Comparison of ENCODE assay signal across 8 mouse cellular contexts in the genomic region with DNA sequence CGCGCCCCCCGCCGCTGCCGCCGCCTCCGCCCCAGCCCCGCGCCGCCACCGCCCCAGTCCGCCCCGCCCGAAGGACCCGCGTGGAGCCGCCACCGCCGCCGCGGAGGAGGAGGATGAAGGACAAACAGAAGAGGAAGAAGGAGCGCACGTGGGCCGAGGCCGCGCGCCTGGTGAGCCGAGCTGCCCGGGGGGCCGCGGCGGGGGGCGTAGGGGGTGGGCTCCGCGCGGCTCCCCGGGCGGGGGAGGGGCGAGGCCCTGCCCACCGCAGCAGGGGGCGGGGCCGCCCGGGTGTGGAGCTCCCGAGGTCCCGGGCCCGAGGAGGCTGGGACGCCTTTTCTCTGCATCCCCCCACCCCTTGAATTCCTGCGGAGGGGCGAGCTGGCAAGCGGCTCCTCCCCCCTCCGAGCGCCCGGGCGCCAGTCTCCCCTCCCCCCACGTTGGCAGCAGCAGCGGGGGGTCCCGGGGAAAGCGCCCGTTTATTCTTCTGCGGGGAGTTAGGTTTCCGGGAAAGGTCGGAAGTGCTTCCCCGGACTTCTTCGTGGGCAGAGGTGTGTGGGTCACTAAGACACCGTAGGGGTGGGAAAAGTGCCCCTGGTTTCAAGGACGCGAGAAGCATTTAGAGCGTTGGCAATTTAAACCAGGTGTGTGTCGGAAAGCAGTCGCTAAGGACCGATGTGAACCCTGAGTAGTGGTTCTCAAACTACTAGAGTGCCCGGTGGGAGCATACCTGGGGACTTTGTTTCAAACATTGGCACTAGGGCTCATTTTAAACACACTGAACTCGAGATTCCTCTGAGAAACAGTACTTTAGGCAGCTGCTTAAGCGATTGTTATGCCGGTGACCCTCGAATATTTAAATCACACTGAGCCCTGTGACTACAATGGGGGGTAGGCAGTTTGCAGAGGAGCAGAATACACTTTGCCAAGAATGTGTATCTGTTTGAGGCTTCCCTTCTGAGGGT. TPM values are rescaled to one million over a fixed set of nuclear protein-coding genes. Genes with fewer than 3 reads are reported as not detected.
A peak's percentile ranks its signal among the peaks of the same experiment; 100 is the strongest.
DNase-seq lines count a peak whose midpoint lies in the region; ATAC-seq and TF ChIP-seq lines count a peak whose summit lies in the region.

No protein-coding gene starts in this region.

- H3K9ac ChIP-seq in forebrain, embryonic 13.5 days: peak overlapping the region; percentile 94

- H3K9me3 ChIP-seq in G1E (replicated peaks): no peaks in the 10 kb centered on the region
- H3K9me3 ChIP-seq in forebrain, embryonic 13.5 days (replicated peaks): no peaks in the 10 kb centered on the region

- TF ChIP-seq CTCF in G1E (IDR thresholded peaks at IDR 0.05; ENCODE audit: low read depth, low read length): no peak

- no peak for ATAC-seq in G1E (ENCODE audit: extremely low read depth, insufficient number of reproducible peaks, low FRiP score, poor library complexity, severe bottlenecking)
- peak; percentile 31 for ATAC-seq in forebrain, embryonic 13.5 days

- peaks cover 48% of the 10 kb centered on the region for H3K79me2 ChIP-seq in macrophage (ENCODE audit: inconsistent target)

- peak overlapping the region; percentile 98 for H3K27ac ChIP-seq in forebrain, embryonic 13.5 days
- peak overlapping the region; percentile 76 for H3K27ac ChIP-seq in macrophage

- 0% methylated on average over 24 of the region's 76 CpGs for WGBS in forebrain, embryonic 13.5 days
- WGBS in macrophage (ENCODE audit: missing documents): under 1% methylated on average over 29 of the region's 76 CpGs

- intact Hi-C loops in heart, postnatal 36 days (cut with DNase I): loop anchor here (5.0 kb wide), 2 partner anchors 46 to 184 kb away; partner anchors contain the start of gene Tm9sf4

- H3K4me2 ChIP-seq in forebrain, embryonic 13.5 days: peak overlapping the region; percentile 83

- H3K4me1 ChIP-seq in G1E (ENCODE audit: insufficient read depth, low read depth, low read length): peaks cover 61% of the 10 kb centered on the region
- peaks cover 48% of the 10 kb centered on the region for H3K4me1 ChIP-seq in forebrain, embryonic 13.5 days

- peak; percentile 73 for DNase-seq in G1E (ENCODE audit: low spot score)
- DNase-seq in brain, adult 2 months (ENCODE audit: low read depth, low spot score): peak; percentile 27
- DNase-seq in heart, postnatal 36 days: peak; percentile 70 to 73
- DNase-seq in layer of hippocampus, postnatal 10 days (ENCODE audit: low spot score in 2 of 2): peak; percentile 57 to 71
- peak; percentile 62 for DNase-seq in right cerebral cortex, postnatal 14 days
- DNase-seq in urinary bladder, postnatal 4 days (ENCODE audit: low spot score in 2 of 2): peak; percentile 63 to 65

- peak overlapping the region; percentile 93 for H3K4me3 ChIP-seq in G1E (ENCODE audit: low read depth, low read length)
- H3K4me3 ChIP-seq in forebrain, embryonic 13.5 days: peak overlapping the region; percentile 84
- peak overlapping the region; percentile 82 for H3K4me3 ChIP-seq in macrophage (ENCODE audit: inconsistent target)

- H3K27me3 ChIP-seq in G1E (ENCODE audit: insufficient read depth, low read length): no peaks in the 10 kb centered on the region
- H3K27me3 ChIP-seq in forebrain, embryonic 13.5 days: no peaks in the 10 kb centered on the region

- H3K36me3 ChIP-seq in G1E (replicated peaks): peaks cover 20% of the 10 kb centered on the region
- no peaks in the 10 kb centered on the region; the same call in 1 of the 2 replicates for H3K36me3 ChIP-seq in forebrain, embryonic 13.5 days (ENCODE audit: poor library complexity, severe bottlenecking)
- no peaks in the 10 kb centered on the region for H3K36me3 ChIP-seq in macrophage (ENCODE audit: inconsistent target)

RNA-seq across cellular contexts. Expression of gene Asxl1, which starts 0.9 kb away (rescaled TPM):
- total RNA-seq in G1E (2014; fragmentation: Nextera tagmentation): 50.0 and 51.9 TPM in 2 replicates
- total RNA-seq in G1E (2017): 45.8 and 54.3 TPM in 2 replicates
- polyA plus RNA-seq in G1E (2012): 16.8 and 17.4 TPM in 2 replicates
- 12.0 and 12.5 TPM in 2 replicates for polyA plus RNA-seq in forebrain, embryonic 13.5 days (2015; fragmentation: Nextera tagmentation; extraction: Ambion mirVana)
- total RNA-seq in heart, postnatal 36 days (2021): 10 to 100 TPM; 23.5 to 23.8 TPM
- total RNA-seq in layer of hippocampus, postnatal 10 days (2021): 10 to 100 TPM; 37.2 to 37.7 TPM
- total RNA-seq in macrophage (2018; cell fraction: chromatin; rRNA removed): 100 to 1,000 TPM in 1 of 26 experiments, 10 to 100 TPM in 25; 21.8 to 133 (median 65.1) TPM
- total RNA-seq in macrophage (2018; cell fraction: cytosol; rRNA removed): 10 to 100 TPM in 23 of 26 experiments, 1 to 10 TPM in 3; 6.6 to 23.9 (median 15.1) TPM
- total RNA-seq in macrophage (2018; cell fraction: nucleus; rRNA removed): 10 to 100 TPM; 14.0 to 97.8 (median 37.1) TPM
- polyA plus RNA-seq in macrophage (2018): 14.5 to 22.9 TPM (median 17.8 TPM) in 3 replicates

RNA-seq across cellular contexts. Expression of gene Kif3b, which starts 55.3 kb away (rescaled TPM):
- total RNA-seq in G1E (2014; fragmentation: Nextera tagmentation) (12.0 and 12.9 TPM in 2 replicates), G1E (2017) (25.2 and 26.1 TPM in 2 replicates)
- polyA plus RNA-seq in G1E (2012) (3.0 and 3.7 TPM in 2 replicates), macrophage (2018) (28.0 to 32.8 TPM (median 28.4 TPM) in 3 replicates)
- 11.3 and 12.9 TPM in 2 replicates for polyA plus RNA-seq in forebrain, embryonic 13.5 days (2015; fragmentation: Nextera tagmentation; extraction: Ambion mirVana)
- 1 to 10 TPM; 7.3 to 8.9 TPM for total RNA-seq in heart, postnatal 36 days (2021)
- total RNA-seq in layer of hippocampus, postnatal 10 days (2021): 10 to 100 TPM; 83.0 to 89.2 TPM
- 10 to 100 TPM; 10.8 to 64.8 (median 42.6) TPM for total RNA-seq in macrophage (2018; cell fraction: chromatin; rRNA removed)
- 10 to 100 TPM; 23.8 to 62.1 (median 37.7) TPM for total RNA-seq in macrophage (2018; cell fraction: cytosol; rRNA removed)
- total RNA-seq in macrophage (2018; cell fraction: nucleus; rRNA removed): 10 to 100 TPM; 15.8 to 88.5 (median 44.9) TPM
